Mouse (Mus musculus) neural tube, embryonic 15.5 days (tissue): ENCODE results near the gene Taf5. TPM values are rescaled to one million over a fixed set of nuclear protein-coding genes. Genes with fewer than 3 reads are reported as not detected.

ENCODE experiments used
- ATAC-seq: fragments of 200-750 bp; cut with Nextera tagmentation; 2 replicates; pipeline ENCODE4 v1.8.0; 2017; ENCODE audit warnings: mild to moderate bottlenecking, moderate TSS enrichment, moderate library complexity; ENCODE audit not compliant: low FRiP score
- H3K27ac ChIP-seq: fragments of 300-500 bp; sonication (generic); replicated peaks from 2 replicates; pipeline ENCODE4 v1.5.1; 2015; ENCODE audit warnings: mild to moderate bottlenecking, inconsistent platforms
- H3K27me3 ChIP-seq: fragments of 300-500 bp; sonication (generic); replicated peaks from 2 replicates; pipeline ENCODE4 v1.6.1; 2015; ENCODE audit warnings: inconsistent platforms
- H3K36me3 ChIP-seq: fragments of 300-500 bp; sonication (generic); 2 replicates; pipeline ENCODE4 v1.6.1; 2015; ENCODE audit warnings: inconsistent platforms
- H3K4me1 ChIP-seq: fragments of 300-500 bp; sonication (generic); 2 replicates; pipeline ENCODE4 v1.6.1; 2015; ENCODE audit warnings: inconsistent platforms
- H3K4me2 ChIP-seq: fragments of 300-500 bp; sonication (generic); 2 replicates; pipeline ENCODE4 v1.6.1; 2015; ENCODE audit warnings: inconsistent platforms, mild to moderate bottlenecking, moderate library complexity
- H3K4me3 ChIP-seq: fragments of 300-500 bp; sonication (generic); replicated peaks from 2 replicates; pipeline ENCODE4 v1.5.1; 2015; ENCODE audit warnings: mild to moderate bottlenecking, inconsistent platforms
- H3K9ac ChIP-seq: fragments of 300-500 bp; sonication (generic); replicated peaks from 2 replicates; pipeline ENCODE4 v1.6.1; 2015; ENCODE audit warnings: mild to moderate bottlenecking, inconsistent platforms
- H3K9me3 ChIP-seq: fragments of 300-500 bp; sonication (generic); replicated peaks from 2 replicates; pipeline ENCODE4 v1.6.1; 2016; ENCODE audit warnings: inconsistent platforms
- WGBS: fragments of 180-500 bp; shearing (Covaris S2); methylation state at CpG from one replicate; pipeline ENCODE4 v1.1.7; 2015; ENCODE audit warnings: mixed read lengths; 5-methylcytosine and 5-hydroxymethylcytosine counted together
- polyA plus RNA-seq: library from polyadenylated mRNA; unstranded; fragments of >200 nt; fragmentation: Nextera tagmentation; extraction: Ambion mirVana; gene quantifications from 2 replicates; pipeline ENCODE4 v1.2.1, GENCODE M21; 2015

Gene Taf5
- polyA plus RNA-seq, 1 experiment from 2014 or later, result 4.9 TPM

GRCm38 (mm10) chr19:47130551-47131125, 63.1 kb downstream of the Taf5 start:
- WGBS, result 96% methylated on average over 15 of the region's 15 CpGs
- H3K36me3 ChIP-seq, result peaks cover 69% of the 10 kb centered on the region
- H3K27me3 ChIP-seq, result no peaks in the 10 kb centered on the region

More at GRCm38 (mm10) chr19:47130551-47131125, 63.1 kb downstream of the Taf5 start:
- Histone ChIP-seq H3K4me3 (no peak overlapping the region), H3K4me1 (no peaks in the 10 kb centered on the region), H3K4me2 (no peak overlapping the region), H3K9me3 (no peaks in the 10 kb centered on the region), H3K9ac (no peak overlapping the region), H3K27ac (no peak overlapping the region)
- no peak for ATAC-seq

Other genes starting within 250 kb of the Taf5 start
- 385 and 491 TPM in 2 replicates for gene Ina, start 53.0 kb upstream of the Taf5 start, polyA plus RNA-seq
- 72.1 and 78.5 TPM in 2 replicates for gene Nt5c2, start 52.6 kb upstream of the Taf5 start, polyA plus RNA-seq
- 31.0 and 34.5 TPM in 2 replicates for gene Pcgf6, start 16.8 kb upstream of the Taf5 start, polyA plus RNA-seq
- gene Usmg5, start 22.9 kb downstream of the Taf5 start, polyA plus RNA-seq, result 1,500 and 1,925 TPM in 2 replicates
- gene Pdcd11, start 23.0 kb downstream of the Taf5 start, polyA plus RNA-seq, result 4.8 and 5.7 TPM in 2 replicates
- gene Calhm2, start 70.5 kb downstream of the Taf5 start, polyA plus RNA-seq, result 1.3 and 3.0 TPM in 2 replicates
- not detected in 2 replicates for gene Calhm1, start 76.5 kb downstream of the Taf5 start, polyA plus RNA-seq
- gene Calhm3, start 90.0 kb downstream of the Taf5 start, polyA plus RNA-seq, result 0.18 TPM in 1 of 2 replicates, not detected in the other
- 13.7 and 15.4 TPM in 2 replicates for gene Neurl1a, start 111.1 kb downstream of the Taf5 start, polyA plus RNA-seq